8 mouse cellular contexts compared by ENCODE assay signal in genomic region chr6:71631706-71632461, GRCm38 (mm10). TPM values are rescaled to one million over a fixed set of nuclear protein-coding genes. Genes with fewer than 3 reads are reported as not detected.
DNase-seq lines count a peak whose midpoint lies in the region; ATAC-seq and TF ChIP-seq lines count a peak whose summit lies in the region.

No protein-coding gene starts in this region.

- peaks cover 5% of the 10 kb centered on the region for H3K27me3 ChIP-seq in erythroblast, embryonic 14.5 days (ENCODE audit: control insufficient read depth)
- no peaks in the 10 kb centered on the region for H3K27me3 ChIP-seq in heart, embryonic 11.5 days (ENCODE audit: control insufficient read depth, insufficient read depth, low read length)
- H3K27me3 ChIP-seq in kidney, postnatal 0 days (ENCODE audit: insufficient read depth, low read length): no peaks in the 10 kb centered on the region
- peaks cover 3% of the 10 kb centered on the region; the same call in 1 of the 2 replicates for H3K27me3 ChIP-seq in liver, embryonic 14.5 days (ENCODE audit: control insufficient read depth, insufficient read depth, low read length)
- H3K27me3 ChIP-seq in neural tube, embryonic 15.5 days (replicated peaks): no peaks in the 10 kb centered on the region

- peak overlapping the region; percentile 95 for H3K4me3 ChIP-seq in erythroblast, embryonic 14.5 days (replicated peaks)
- peak overlapping the region; percentile 82 for H3K4me3 ChIP-seq in heart, embryonic 11.5 days (ENCODE audit: low read depth, low read length)
- H3K4me3 ChIP-seq in kidney, postnatal 0 days (replicated peaks; ENCODE audit: low read depth, low read length): peak overlapping the region; percentile 93
- H3K4me3 ChIP-seq in liver, embryonic 14.5 days (ENCODE audit: insufficient read depth in 1 of 2, low read depth in 2 of 2, low read length in 2 of 2): peak overlapping the region; percentile 88 to 90
- H3K4me3 ChIP-seq in neural tube, embryonic 15.5 days (replicated peaks): peak overlapping the region; percentile 68

- peak overlapping the region; percentile 99 for H3K27ac ChIP-seq in heart, embryonic 11.5 days (ENCODE audit: low read depth, low read length)
- H3K27ac ChIP-seq in kidney, postnatal 0 days: peak overlapping the region; percentile 100
- H3K27ac ChIP-seq in liver, embryonic 14.5 days: peak overlapping the region; percentile 85
- peak overlapping the region; percentile 100 for H3K27ac ChIP-seq in neural tube, embryonic 15.5 days (replicated peaks)

- H3K9me3 ChIP-seq in erythroblast, embryonic 14.5 days (ENCODE audit: control insufficient read depth, low read length): no peaks in the 10 kb centered on the region
- H3K9me3 ChIP-seq in heart, embryonic 11.5 days (replicated peaks; ENCODE audit: control insufficient read depth, low read length): no peaks in the 10 kb centered on the region
- no peaks in the 10 kb centered on the region for H3K9me3 ChIP-seq in kidney, postnatal 0 days (replicated peaks; ENCODE audit: low read length)
- H3K9me3 ChIP-seq in liver, embryonic 14.5 days (ENCODE audit: control insufficient read depth, low read length): no peaks in the 10 kb centered on the region
- H3K9me3 ChIP-seq in neural tube, embryonic 15.5 days (replicated peaks): no peaks in the 10 kb centered on the region

- peaks cover 39% of the 10 kb centered on the region for H3K36me3 ChIP-seq in erythroblast, embryonic 14.5 days (ENCODE audit: control insufficient read depth)
- peaks cover 7% of the 10 kb centered on the region; the same call in 1 of the 2 replicates for H3K36me3 ChIP-seq in heart, embryonic 11.5 days (ENCODE audit: control insufficient read depth, insufficient read depth, low read length)
- H3K36me3 ChIP-seq in kidney, postnatal 0 days (ENCODE audit: insufficient read depth, low read length): peaks cover 9% of the 10 kb centered on the region; the same call in 1 of the 2 replicates
- H3K36me3 ChIP-seq in liver, embryonic 14.5 days (replicated peaks; ENCODE audit: control insufficient read depth, insufficient read depth, low read depth): peaks cover 13% of the 10 kb centered on the region
- peaks cover 8% of the 10 kb centered on the region for H3K36me3 ChIP-seq in neural tube, embryonic 15.5 days

- H3K4me1 ChIP-seq in erythroblast, embryonic 14.5 days (ENCODE audit: control insufficient read depth): peaks cover 28% of the 10 kb centered on the region
- peaks cover 10% of the 10 kb centered on the region for H3K4me1 ChIP-seq in heart, embryonic 11.5 days (ENCODE audit: control insufficient read depth, insufficient read depth, low read length)
- H3K4me1 ChIP-seq in kidney, postnatal 0 days (replicated peaks; ENCODE audit: insufficient read depth, low read length): peaks cover 12% of the 10 kb centered on the region
- peaks cover 12 to 13% of the 10 kb centered on the region in 2 experiments for H3K4me1 ChIP-seq in liver, embryonic 14.5 days (replicated peaks; ENCODE audit: control insufficient read depth in 2 of 2, insufficient read depth in 2 of 2, low read length in 1 of 2)
- H3K4me1 ChIP-seq in neural tube, embryonic 15.5 days: peaks cover 28% of the 10 kb centered on the region

- peak overlapping the region; percentile 82 for H3K9ac ChIP-seq in heart, embryonic 11.5 days (ENCODE audit: low read depth, low read length)
- H3K9ac ChIP-seq in kidney, postnatal 0 days (ENCODE audit: low read depth, low read length): peak overlapping the region; percentile 88
- H3K9ac ChIP-seq in liver, embryonic 14.5 days (replicated peaks): peak overlapping the region; percentile 96
- H3K9ac ChIP-seq in neural tube, embryonic 15.5 days (replicated peaks): peak overlapping the region; percentile 63

- ATAC-seq in heart, embryonic 11.5 days (replicated peaks; ENCODE audit: insufficient number of reproducible peaks, low FRiP score, low TSS enrichment): no peak
- ATAC-seq in kidney, postnatal 0 days (replicated peaks; ENCODE audit: low FRiP score, low read depth): no peak
- 0 out of 2 replicates have a peak, but pooled peaks have one; percentile 0 for ATAC-seq in liver, embryonic 14.5 days (ENCODE audit: insufficient read depth)
- ATAC-seq in neural tube, embryonic 15.5 days (ENCODE audit: low FRiP score): 0 out of 2 replicates have a peak, but pooled peaks have one; percentile 0

- peak; percentile 61 for DNase-seq in 3134 (ENCODE audit: extremely low read depth, insufficient read length, low spot score)
- peak; percentile 47 for DNase-seq in adrenal gland, postnatal 25 days
- DNase-seq in kidney, postnatal 0 days (ENCODE audit: low spot score): peak; percentile 46
- peak; percentile 11 to 17 (median 14) for DNase-seq in liver, embryonic 14.5 days (ENCODE audit: low read depth in 3 of 3, low spot score in 3 of 3)
- peak; percentile 43 for DNase-seq in thymus, postnatal 0 days (ENCODE audit: low spot score)

- TF ChIP-seq CTCF in kidney, postnatal 0 days (IDR thresholded peaks at IDR 0.05; ENCODE audit: low read depth): no peak
- TF ChIP-seq CTCF in liver, embryonic 14.5 days (IDR thresholded peaks at IDR 0.05; ENCODE audit: low read depth): no peak

- 3% methylated on average over 36 of the region's 42 CpGs for WGBS in heart, embryonic 11.5 days (ENCODE audit: insufficient replicate concordance)
- 2% methylated on average over 34 of the region's 42 CpGs for WGBS in kidney, postnatal 0 days
- WGBS in liver, embryonic 14.5 days (ENCODE audit: insufficient replicate concordance): 3% methylated on average over 42 of the region's 42 CpGs
- 1% methylated on average over 41 of the region's 42 CpGs for WGBS in neural tube, embryonic 15.5 days

- no peak for TF ChIP-seq EP300 in liver, embryonic 14.5 days (IDR thresholded peaks at IDR 0.05; ENCODE audit: low read depth)

- H3K4me2 ChIP-seq in heart, embryonic 11.5 days: peak overlapping the region; percentile 90
- peak overlapping the region; percentile 63 for H3K4me2 ChIP-seq in kidney, postnatal 0 days (ENCODE audit: low read length)
- peak overlapping the region; percentile 94 for H3K4me2 ChIP-seq in liver, embryonic 14.5 days (ENCODE audit: low read depth)
- H3K4me2 ChIP-seq in neural tube, embryonic 15.5 days: peak overlapping the region; percentile 71

RNA-seq across cellular contexts. Expression of gene Kdm3a, which starts 0.9 kb away (rescaled TPM):
- 38.3 and 44.2 TPM in 2 replicates for total RNA-seq in adrenal gland, postnatal 25 days (2021)
- polyA plus RNA-seq in erythroblast, embryonic 14.5 days (2012): 0.45 and 0.69 TPM in 2 replicates
- polyA plus RNA-seq in heart, embryonic 11.5 days (2014; fragmentation: Nextera tagmentation; extraction: Ambion mirVana): 32.4 and 35.1 TPM in 2 replicates
- 25.6 and 26.4 TPM in 2 replicates for polyA plus RNA-seq in kidney, postnatal 0 days (2015; fragmentation: Nextera tagmentation; extraction: Ambion mirVana)
- 8.8 and 11.8 TPM in 2 replicates for polyA plus RNA-seq in liver, embryonic 14.5 days (2012; rRNA removed)
- polyA plus RNA-seq in liver, embryonic 14.5 days (2014; fragmentation: Nextera tagmentation; extraction: Ambion mirVana): 8.6 and 8.9 TPM in 2 replicates
- polyA plus RNA-seq in neural tube, embryonic 15.5 days (2015; fragmentation: Nextera tagmentation; extraction: Ambion mirVana): 28.3 and 32.4 TPM in 2 replicates
- polyA plus RNA-seq in thymus, postnatal 0 days (2015; fragmentation: Nextera tagmentation; extraction: Ambion mirVana): 40.3 and 44.5 TPM in 2 replicates

Comparison
In these comparisons a context has a peak if more than half of its experiments do, and no peak if none do; other contexts are left out.
1. ATAC-seq: peak in liver, embryonic 14.5 days (single experiment) and neural tube, embryonic 15.5 days (single experiment); none in heart, embryonic 11.5 days (single experiment) and kidney, postnatal 0 days (single experiment).
2. Peak in every context shown above with its lines, with median percentiles within 50 percentile points of each other: DNase-seq, H3K4me3 ChIP-seq, H3K27ac ChIP-seq, H3K4me2 ChIP-seq and H3K9ac ChIP-seq.